Comparison of ENCODE assay signal across 10 mouse cellular contexts in the genomic region with DNA sequence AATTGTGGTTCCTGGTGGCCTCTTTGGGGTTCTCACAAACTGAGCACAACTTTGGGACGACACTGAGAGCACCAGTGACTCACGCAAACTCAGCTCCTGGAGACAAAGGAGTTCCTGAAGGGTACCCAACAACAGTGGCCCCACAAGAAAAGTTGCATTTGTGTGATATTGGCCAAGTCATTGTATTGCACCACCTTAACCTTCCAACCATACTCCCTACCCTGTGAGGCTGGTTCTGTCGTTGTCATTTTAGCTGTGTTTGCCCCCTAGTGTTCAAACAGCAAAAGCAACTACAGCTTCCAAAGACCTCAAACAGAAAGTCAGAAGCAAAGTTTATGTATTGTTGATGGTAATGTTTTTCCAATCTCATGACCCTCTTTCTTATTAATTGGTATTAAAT. TPM values are rescaled to one million over a fixed set of nuclear protein-coding genes. Genes with fewer than 3 reads are reported as not detected.
A peak's percentile ranks its signal among the peaks of the same experiment; 100 is the strongest.
DNase-seq lines count a peak whose midpoint lies in the region; ATAC-seq and TF ChIP-seq lines count a peak whose summit lies in the region.
"Had no signal": no experiment of that assay in that cellular context is flagged by ENCODE, and none has a peak within 500 bp of the region (broad histone marks: within the 10 kb centered on the region; RNA-seq: fewer than 3 reads in every experiment).

No protein-coding gene starts in this region.

- H3K27ac ChIP-seq in hindbrain, postnatal 0 days, result no peak overlapping the region
- no peak overlapping the region for H3K27ac ChIP-seq in hindbrain, embryonic 13.5 days
- H3K27ac ChIP-seq in embryonic facial prominence, embryonic 14.5 days (replicated peaks; ENCODE audit: low read depth, low read length), result no peak overlapping the region

- no peak overlapping the region for H3K9ac ChIP-seq in hindbrain, postnatal 0 days (replicated peaks; ENCODE audit: low read length)
- H3K9ac ChIP-seq in hindbrain, embryonic 13.5 days, result no peak overlapping the region
- H3K9ac ChIP-seq in embryonic facial prominence, embryonic 14.5 days (ENCODE audit: low read depth, low read length), result no peak overlapping the region

- no peak overlapping the region for H3K4me2 ChIP-seq in hindbrain, postnatal 0 days (ENCODE audit: low read depth, low read length)
- no peak overlapping the region for H3K4me2 ChIP-seq in hindbrain, embryonic 13.5 days
- H3K4me2 ChIP-seq in embryonic facial prominence, embryonic 14.5 days (ENCODE audit: low read depth, low read length), result no peak overlapping the region

- no peak for ATAC-seq in hindbrain, postnatal 0 days
- no peak for ATAC-seq in hindbrain, embryonic 13.5 days (ENCODE audit: low FRiP score)
- peak; percentile 60; the same call in 1 of the 2 replicates for ATAC-seq in G1E (ENCODE audit: extremely low read depth, insufficient number of reproducible peaks, low FRiP score, poor library complexity, severe bottlenecking)
- no peak for ATAC-seq in embryonic facial prominence, embryonic 14.5 days (ENCODE audit: low read depth)

- H3K9me3 ChIP-seq in hindbrain, postnatal 0 days (ENCODE audit: low read length), result no peaks in the 10 kb centered on the region
- no peaks in the 10 kb centered on the region for H3K9me3 ChIP-seq in hindbrain, embryonic 13.5 days
- H3K9me3 ChIP-seq in G1E (replicated peaks), result no peaks in the 10 kb centered on the region
- no peaks in the 10 kb centered on the region for H3K9me3 ChIP-seq in embryonic facial prominence, embryonic 14.5 days (ENCODE audit: control insufficient read depth, low read length)

- TF ChIP-seq CTCF in hindbrain, postnatal 0 days (IDR thresholded peaks at IDR 0.05; ENCODE audit: low read depth), result peak; percentile 67
- TF ChIP-seq CTCF in G1E (IDR thresholded peaks at IDR 0.05; ENCODE audit: low read depth, low read length), result peak; percentile 40; the same call in 1 of the 2 replicates

- H3K36me3 ChIP-seq in hindbrain, postnatal 0 days (ENCODE audit: insufficient read depth, low read length), result no peaks in the 10 kb centered on the region
- no peaks in the 10 kb centered on the region for H3K36me3 ChIP-seq in hindbrain, embryonic 13.5 days
- peaks cover 17% of the 10 kb centered on the region for H3K36me3 ChIP-seq in G1E (replicated peaks)
- no peaks in the 10 kb centered on the region for H3K36me3 ChIP-seq in embryonic facial prominence, embryonic 14.5 days (ENCODE audit: control insufficient read depth, insufficient read depth, low read length)

- peak; percentile 30 for DNase-seq in hindbrain, postnatal 0 days (ENCODE audit: low spot score)
- peak; percentile 9 for DNase-seq in G1E (ENCODE audit: low spot score)
- DNase-seq in embryonic facial prominence, embryonic 14.5 days (ENCODE audit: low spot score), result peak; percentile 12
- DNase-seq in naive thymus-derived CD4-positive, alpha-beta T cell, adult 2 months (ENCODE audit: low read depth), result peak; percentile 64
- DNase-seq in urinary bladder, postnatal 25 days (ENCODE audit: low spot score), result no peak
- DNase-seq in layer of hippocampus, adult 9-11 months, result no peak
- DNase-seq in right cerebral cortex, postnatal 10 days (ENCODE audit: low spot score in 2 of 2), result no peak

- H3K4me1 ChIP-seq in hindbrain, postnatal 0 days (ENCODE audit: insufficient read depth, low read length), result no peaks in the 10 kb centered on the region
- H3K4me1 ChIP-seq in hindbrain, embryonic 13.5 days (replicated peaks), result no peaks in the 10 kb centered on the region
- H3K4me1 ChIP-seq in G1E (ENCODE audit: insufficient read depth, low read depth, low read length), result peaks cover 32% of the 10 kb centered on the region
- no peaks in the 10 kb centered on the region for H3K4me1 ChIP-seq in embryonic facial prominence, embryonic 14.5 days (ENCODE audit: control insufficient read depth, insufficient read depth, low read length)

- no peaks in the 10 kb centered on the region for H3K27me3 ChIP-seq in hindbrain, postnatal 0 days (ENCODE audit: insufficient read depth, low read length)
- no peaks in the 10 kb centered on the region for H3K27me3 ChIP-seq in hindbrain, embryonic 13.5 days
- no peaks in the 10 kb centered on the region for H3K27me3 ChIP-seq in G1E (ENCODE audit: insufficient read depth, low read length)
- H3K27me3 ChIP-seq in embryonic facial prominence, embryonic 14.5 days (replicated peaks; ENCODE audit: control insufficient read depth, insufficient read depth, low read length), result no peaks in the 10 kb centered on the region

- no peak overlapping the region for H3K4me3 ChIP-seq in hindbrain, postnatal 0 days (ENCODE audit: low read length)
- H3K4me3 ChIP-seq in hindbrain, embryonic 13.5 days, result no peak overlapping the region
- no peak overlapping the region; the same call in 1 of the 2 replicates for H3K4me3 ChIP-seq in G1E (ENCODE audit: low read depth, low read length)
- H3K4me3 ChIP-seq in embryonic facial prominence, embryonic 14.5 days (ENCODE audit: low read depth, low read length), result no peak overlapping the region

- 59% methylated on average over 3 of the region's 3 CpGs for WGBS in hindbrain, postnatal 0 days
- 64% methylated on average over 3 of the region's 3 CpGs for WGBS in hindbrain, embryonic 13.5 days
- WGBS in embryonic facial prominence, embryonic 14.5 days, result 57% methylated on average over 3 of the region's 3 CpGs

RNA-seq across cellular contexts. Expression of gene Slfn14, which starts 23.4 kb away (rescaled TPM):
- total RNA-seq in hindbrain, postnatal 0 days (2014; rRNA removed), result not detected in 2 replicates
- polyA plus RNA-seq in hindbrain, postnatal 0 days (2015; fragmentation: Nextera tagmentation; extraction: Ambion mirVana), result 0.05 TPM in 1 of 2 replicates, not detected in the other
- polyA plus RNA-seq in hindbrain, embryonic 13.5 days (2015; fragmentation: Nextera tagmentation; extraction: Ambion mirVana), result 0.04 and 0.17 TPM in 2 replicates
- total RNA-seq in G1E (2014; fragmentation: Nextera tagmentation), result 9.4 and 25.5 TPM in 2 replicates
- total RNA-seq in G1E (2017), result 1.8 and 2.1 TPM in 2 replicates
- polyA plus RNA-seq in G1E (2012), result 0.10 and 0.17 TPM in 2 replicates
- 0.12 and 0.22 TPM in 2 replicates for polyA plus RNA-seq in embryonic facial prominence, embryonic 14.5 days (2014; fragmentation: Nextera tagmentation; extraction: Ambion mirVana)
- total RNA-seq: adrenal gland, adult 18-20 months had no signal
- polyA plus RNA-seq: gonadal fat pad, adult 2 months had no signal

RNA-seq across cellular contexts. Expression of gene Ap2b1, which starts 35.7 kb away (rescaled TPM):
- 208 and 209 TPM in 2 replicates for total RNA-seq in hindbrain, postnatal 0 days (2014; rRNA removed)
- polyA plus RNA-seq in hindbrain, postnatal 0 days (2015; fragmentation: Nextera tagmentation; extraction: Ambion mirVana), result 86.3 and 94.8 TPM in 2 replicates
- 111 and 114 TPM in 2 replicates for polyA plus RNA-seq in hindbrain, embryonic 13.5 days (2015; fragmentation: Nextera tagmentation; extraction: Ambion mirVana)
- total RNA-seq in G1E (2014; fragmentation: Nextera tagmentation), result 92.6 and 113 TPM in 2 replicates
- total RNA-seq in G1E (2017), result 68.5 and 76.5 TPM in 2 replicates
- 17.5 and 17.8 TPM in 2 replicates for polyA plus RNA-seq in G1E (2012)
- polyA plus RNA-seq in embryonic facial prominence, embryonic 14.5 days (2014; fragmentation: Nextera tagmentation; extraction: Ambion mirVana), result 65.5 and 72.7 TPM in 2 replicates

RNA-seq across cellular contexts. Expression of gene Pex12, which starts 39.2 kb away (rescaled TPM):
- total RNA-seq in hindbrain, postnatal 0 days (2014; rRNA removed), result 10.5 and 15.5 TPM in 2 replicates
- polyA plus RNA-seq in hindbrain, postnatal 0 days (2015; fragmentation: Nextera tagmentation; extraction: Ambion mirVana), result 11.5 and 12.8 TPM in 2 replicates
- polyA plus RNA-seq in hindbrain, embryonic 13.5 days (2015; fragmentation: Nextera tagmentation; extraction: Ambion mirVana), result 16.8 and 18.3 TPM in 2 replicates
- total RNA-seq in G1E (2014; fragmentation: Nextera tagmentation) (6.8 and 8.6 TPM in 2 replicates), G1E (2017) (7.1 and 8.7 TPM in 2 replicates)
- 2.7 and 3.0 TPM in 2 replicates for polyA plus RNA-seq in G1E (2012)
- 14.5 and 14.8 TPM in 2 replicates for polyA plus RNA-seq in embryonic facial prominence, embryonic 14.5 days (2014; fragmentation: Nextera tagmentation; extraction: Ambion mirVana)

Comparison
In these comparisons a context has a peak if more than half of its experiments do, and no peak if none do; other contexts are left out.
1. DNase-seq: peak in hindbrain, postnatal 0 days (single experiment), G1E (single experiment), embryonic facial prominence, embryonic 14.5 days (single experiment) and naive thymus-derived CD4-positive, alpha-beta T cell, adult 2 months (single experiment); none in urinary bladder, postnatal 25 days (single experiment), layer of hippocampus, adult 9-11 months (single experiment) and right cerebral cortex, postnatal 10 days (0 of 2).